In genomic region chr1:36251426-36251825, GRCm38 (mm10) we compare ENCODE assay signal across 18 mouse cellular contexts. TPM values are rescaled to one million over a fixed set of nuclear protein-coding genes. Genes with fewer than 3 reads are reported as not detected.
DNase-seq lines count a peak whose midpoint lies in the region; ATAC-seq lines count a peak whose summit lies in the region.
"Had no signal": no experiment of that assay in that cellular context is flagged by ENCODE, and none has a peak within 500 bp of the region (broad histone marks: within the 10 kb centered on the region; RNA-seq: fewer than 3 reads in every experiment).

No protein-coding gene starts in this region.

- 6% methylated on average over 9 of the region's 9 CpGs for WGBS in midbrain, embryonic 14.5 days
- 3% methylated on average over 9 of the region's 9 CpGs for WGBS in midbrain, embryonic 16.5 days
- 12% methylated on average over 9 of the region's 9 CpGs for WGBS in limb, embryonic 10.5 days

- peak; percentile 27 for DNase-seq in embryo, embryonic 10 days (ENCODE audit: low spot score)
- DNase-seq in embryo, embryonic 9.5 days (ENCODE audit: extremely low spot score): no peak
- DNase-seq in midbrain, embryonic 14.5 days: peak; percentile 32
- DNase-seq in ZHBTc4 (ENCODE audit: low read depth, low spot score): peak; percentile 85
- DNase-seq in limb, embryonic 10.5 days (ENCODE audit: low spot score): peak; percentile 53
- no peak for DNase-seq in urinary bladder, postnatal 4 days (ENCODE audit: low spot score in 2 of 2)
- DNase-seq in lung, adult 18-20 months: no peak
- DNase-seq: adrenal gland, postnatal 25 days; cerebellum, postnatal 36 days; forebrain, postnatal 0 days; gastrocnemius, postnatal 10 days; heart, postnatal 10 days; thymus, postnatal 36 days had no signal

- H3K27ac ChIP-seq in midbrain, embryonic 14.5 days (replicated peaks; ENCODE audit: low read depth, low read length): no peak overlapping the region
- H3K27ac ChIP-seq in midbrain, embryonic 16.5 days (ENCODE audit: low read length): no peak overlapping the region
- H3K27ac ChIP-seq in limb, embryonic 10.5 days: 0 out of 2 replicates have a peak overlapping the region, but pooled peaks have one; percentile 9
- H3K27ac ChIP-seq: midbrain, embryonic 10.5 days had no signal

- no peaks in the 10 kb centered on the region for H3K27me3 ChIP-seq in midbrain, embryonic 14.5 days (ENCODE audit: control insufficient read depth, insufficient read depth, low read length)
- no peaks in the 10 kb centered on the region for H3K27me3 ChIP-seq in midbrain, embryonic 16.5 days (ENCODE audit: control insufficient read depth, insufficient read depth, low read depth, low read length)
- H3K27me3 ChIP-seq in limb, embryonic 10.5 days (ENCODE audit: low read depth, poor library complexity, severe bottlenecking): peaks cover 32% of the 10 kb centered on the region

- H3K4me3 ChIP-seq in midbrain, embryonic 14.5 days (replicated peaks; ENCODE audit: low read depth, low read length): no peak overlapping the region
- no peak overlapping the region for H3K4me3 ChIP-seq in midbrain, embryonic 16.5 days (ENCODE audit: low read depth, low read length)
- H3K4me3 ChIP-seq in limb, embryonic 10.5 days: no peak overlapping the region
- H3K4me3 ChIP-seq: midbrain, embryonic 10.5 days; myocyte had no signal

- no peak for ATAC-seq in midbrain, embryonic 14.5 days (ENCODE audit: low FRiP score, low TSS enrichment)
- no peak for ATAC-seq in midbrain, embryonic 16.5 days
- ATAC-seq: forebrain, postnatal 0 days; inflammation-experienced regulatory T-cells, adult 6 months; lung, postnatal 0 days had no signal

- peaks cover 9% of the 10 kb centered on the region; the same call in 1 of the 2 replicates for H3K4me1 ChIP-seq in midbrain, embryonic 14.5 days (ENCODE audit: control insufficient read depth, insufficient read depth, low read length)
- peaks cover 4% of the 10 kb centered on the region; the same call in 1 of the 2 replicates for H3K4me1 ChIP-seq in midbrain, embryonic 16.5 days (ENCODE audit: control insufficient read depth, insufficient read depth, low read length)
- H3K4me1 ChIP-seq in limb, embryonic 10.5 days: peaks cover 26% of the 10 kb centered on the region

- H3K36me3 ChIP-seq in midbrain, embryonic 14.5 days (ENCODE audit: control insufficient read depth, insufficient read depth, low read length): no peaks in the 10 kb centered on the region
- H3K36me3 ChIP-seq in midbrain, embryonic 16.5 days (ENCODE audit: control insufficient read depth, insufficient read depth, low read length): no peaks in the 10 kb centered on the region
- H3K36me3 ChIP-seq in limb, embryonic 10.5 days: no peaks in the 10 kb centered on the region
- H3K36me3 ChIP-seq: midbrain, embryonic 10.5 days had no signal

- no peaks in the 10 kb centered on the region for H3K9me3 ChIP-seq in midbrain, embryonic 14.5 days (ENCODE audit: control insufficient read depth, low read length)
- no peaks in the 10 kb centered on the region for H3K9me3 ChIP-seq in midbrain, embryonic 16.5 days (replicated peaks; ENCODE audit: control insufficient read depth, low read length, poor library complexity, severe bottlenecking)
- H3K9me3 ChIP-seq in limb, embryonic 10.5 days (replicated peaks): no peaks in the 10 kb centered on the region
- H3K9me3 ChIP-seq: midbrain, embryonic 10.5 days had no signal

- H3K9ac ChIP-seq in midbrain, embryonic 14.5 days (replicated peaks; ENCODE audit: low read length): no peak overlapping the region
- no peak overlapping the region for H3K9ac ChIP-seq in midbrain, embryonic 16.5 days (ENCODE audit: low read depth, low read length)
- H3K9ac ChIP-seq: forebrain, postnatal 0 days had no signal

- H3K4me2 ChIP-seq in midbrain, embryonic 14.5 days (ENCODE audit: low read length): no peak overlapping the region
- no peak overlapping the region for H3K4me2 ChIP-seq in midbrain, embryonic 16.5 days (ENCODE audit: low read length)

RNA-seq across cellular contexts. Expression of gene Uggt1, which starts 6.9 kb away (rescaled TPM):
- 54.0 and 73.8 TPM in 2 replicates for polyA plus RNA-seq in midbrain, embryonic 14.5 days (2014; fragmentation: Nextera tagmentation; extraction: Ambion mirVana)
- polyA plus RNA-seq in midbrain, embryonic 16.5 days (2015; fragmentation: Nextera tagmentation; extraction: Ambion mirVana): 45.3 and 46.6 TPM in 2 replicates
- polyA plus RNA-seq in limb, embryonic 10.5 days (2016; fragmentation: Nextera tagmentation; extraction: Ambion mirVana): 54.1 and 55.2 TPM in 2 replicates

RNA-seq across cellular contexts. Expression of gene Neurl3, which starts 23.1 kb away (rescaled TPM):
- polyA plus RNA-seq in midbrain, embryonic 14.5 days (2014; fragmentation: Nextera tagmentation; extraction: Ambion mirVana): 0.90 and 1.2 TPM in 2 replicates
- polyA plus RNA-seq in midbrain, embryonic 16.5 days (2015; fragmentation: Nextera tagmentation; extraction: Ambion mirVana): 1.2 and 1.5 TPM in 2 replicates
- 0.45 and 1.0 TPM in 2 replicates for polyA plus RNA-seq in limb, embryonic 10.5 days (2016; fragmentation: Nextera tagmentation; extraction: Ambion mirVana)

RNA-seq across cellular contexts. Expression of gene Arid5a, which starts 56.1 kb away (rescaled TPM):
- 2.0 and 2.5 TPM in 2 replicates for polyA plus RNA-seq in midbrain, embryonic 14.5 days (2014; fragmentation: Nextera tagmentation; extraction: Ambion mirVana)
- polyA plus RNA-seq in midbrain, embryonic 16.5 days (2015; fragmentation: Nextera tagmentation; extraction: Ambion mirVana): 2.8 and 3.6 TPM in 2 replicates
- 2.8 and 4.2 TPM in 2 replicates for polyA plus RNA-seq in limb, embryonic 10.5 days (2016; fragmentation: Nextera tagmentation; extraction: Ambion mirVana)

Comparison
In these comparisons a context has a peak if more than half of its experiments do, and no peak if none do; other contexts are left out.
1. DNase-seq: peak in embryo, embryonic 10 days (single experiment), midbrain, embryonic 14.5 days (single experiment), ZHBTc4 (single experiment) and limb, embryonic 10.5 days (single experiment); none in embryo, embryonic 9.5 days (single experiment), urinary bladder, postnatal 4 days (0 of 2) and lung, adult 18-20 months (0 of 2).